Mouse (Mus musculus): ENCODE results near the gene Slc25a21. TPM values are rescaled to one million over a fixed set of nuclear protein-coding genes. Genes with fewer than 3 reads are reported as not detected.
A peak's percentile ranks its signal among the peaks of the same experiment; 100 is the strongest.

Gene Slc25a21
- polyA plus RNA-seq (2014; fragmentation: Nextera tagmentation; extraction: Ambion mirVana): 1.2 and 1.5 TPM in 2 replicates

DNA sequence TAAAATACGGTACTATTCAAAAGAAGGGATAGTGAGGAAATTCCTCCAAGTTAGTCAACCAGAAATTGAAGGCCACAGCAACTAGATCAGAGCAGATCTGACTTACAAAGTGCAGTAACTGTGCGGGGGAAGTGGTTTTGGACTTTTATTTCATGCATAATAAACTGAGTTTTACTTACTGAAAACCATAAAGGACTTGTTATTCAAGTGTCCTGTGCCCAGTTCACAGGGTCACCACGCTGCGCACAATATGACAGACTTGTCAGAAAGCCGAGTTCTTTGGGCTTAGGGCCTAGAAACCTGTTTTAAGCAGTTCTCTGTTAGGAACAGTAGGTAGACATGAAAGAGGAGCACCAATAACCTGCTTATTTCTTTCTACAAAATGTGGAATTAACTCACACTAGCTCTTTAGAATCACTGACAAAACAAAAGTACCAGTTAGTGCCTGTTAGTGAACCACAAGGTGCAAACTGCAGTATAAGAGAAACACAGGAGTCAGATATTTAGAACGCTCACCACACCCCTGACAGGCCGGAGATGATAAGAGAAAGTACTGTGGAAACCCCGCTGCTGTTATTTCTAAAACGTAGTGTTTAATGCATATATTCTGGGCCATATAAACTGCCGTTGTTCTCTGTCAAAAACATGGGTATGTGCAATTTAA lies at the start of gene Slc25a21:
Slc25a21 (minus strand) TSS at position 110 of the 664 bp plus-strand sequence.
- H3K4me2 ChIP-seq (replicated peaks; ENCODE audit: low read depth, low read length): peak within 1 kb of the TSS; percentile 66
- no peaks in the 10 kb centered on the region for H3K4me1 ChIP-seq (replicated peaks; ENCODE audit: control insufficient read depth, insufficient read depth, low read length)
- 0 out of 2 replicates have a peak, but pooled peaks cover 2% of the 10 kb centered on the region for H3K27me3 ChIP-seq (ENCODE audit: control insufficient read depth, insufficient read depth, low read length)
- peak within 1 kb of the TSS; percentile 46; the same call in 1 of the 2 replicates for H3K9ac ChIP-seq (ENCODE audit: low read depth, low read length)
- WGBS: 38% methylated on average over 10 of the region's 10 CpGs
- no peak within 1 kb of the TSS for H3K27ac ChIP-seq (ENCODE audit: low read depth, low read length)
- ATAC-seq (ENCODE audit: low FRiP score) (no peak), DNase-seq (ENCODE audit: low spot score) (no peak)
- H3K4me3 ChIP-seq (ENCODE audit: low read depth, low read length): peak within 1 kb of the TSS; percentile 41
- no peaks in the 10 kb centered on the region for H3K36me3 ChIP-seq (ENCODE audit: control insufficient read depth, insufficient read depth, low read length)
- H3K9me3 ChIP-seq (ENCODE audit: control insufficient read depth, low read length): no peaks in the 10 kb centered on the region

DNA sequence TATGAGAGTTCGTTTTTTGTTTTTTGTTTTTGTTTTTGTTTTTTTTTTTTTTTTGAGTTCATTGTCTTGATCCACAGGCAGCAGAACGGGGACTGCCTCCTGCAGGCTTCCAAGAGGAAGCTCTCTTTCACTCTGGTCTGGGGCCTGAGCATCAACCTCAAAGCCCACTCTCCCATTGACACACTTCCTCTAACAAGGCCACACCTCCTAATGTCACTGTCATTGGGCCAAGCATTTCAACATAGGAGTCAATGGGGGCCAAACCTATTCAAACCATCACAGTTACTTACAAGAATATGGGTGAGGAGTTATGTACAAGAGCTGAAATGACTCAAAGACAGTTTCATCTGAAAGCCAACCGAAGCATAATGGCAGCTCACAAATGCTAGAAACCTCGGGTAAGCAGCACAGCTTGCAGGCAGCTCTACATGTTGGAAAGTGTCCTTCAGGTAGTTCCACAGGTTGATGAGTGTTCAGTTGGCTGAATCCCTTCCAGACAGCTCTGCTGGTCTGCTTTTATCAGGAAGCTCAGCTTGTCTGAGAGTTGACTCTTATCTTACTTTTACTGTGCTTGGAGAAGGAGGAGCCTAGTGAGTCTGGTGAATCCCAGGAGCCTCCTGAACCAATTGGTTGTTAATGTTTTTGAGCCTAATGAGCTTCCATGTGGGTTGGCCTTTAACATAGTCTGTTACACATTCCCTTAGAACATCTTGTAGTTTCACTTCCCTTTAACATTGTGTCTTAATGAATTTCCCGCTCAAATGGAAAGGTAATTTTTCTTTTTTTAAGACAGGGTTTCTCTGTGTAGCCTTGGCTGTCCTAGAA lies 46.6 kb upstream of the Slc25a21 start:
- H3K9ac ChIP-seq (ENCODE audit: low read depth, low read length): no peak overlapping the region
- H3K9me3 ChIP-seq (ENCODE audit: control insufficient read depth, low read length): no peaks in the 10 kb centered on the region
- H3K4me3 ChIP-seq (ENCODE audit: low read depth, low read length): no peak overlapping the region
- no peak overlapping the region for H3K4me2 ChIP-seq (replicated peaks; ENCODE audit: low read depth, low read length)
- 87% methylated on average over 5 of the region's 5 CpGs for WGBS
- no peak for DNase-seq (ENCODE audit: low spot score)
- no peak overlapping the region for H3K27ac ChIP-seq (ENCODE audit: low read depth, low read length)
- H3K27me3 ChIP-seq (ENCODE audit: control insufficient read depth, insufficient read depth, low read length): no peaks in the 10 kb centered on the region
- no peak for ATAC-seq (ENCODE audit: low FRiP score)
- H3K36me3 ChIP-seq (ENCODE audit: control insufficient read depth, insufficient read depth, low read length): peaks cover 1% of the 10 kb centered on the region; the same call in 1 of the 2 replicates
- H3K4me1 ChIP-seq (replicated peaks; ENCODE audit: control insufficient read depth, insufficient read depth, low read length): no peaks in the 10 kb centered on the region

DNA sequence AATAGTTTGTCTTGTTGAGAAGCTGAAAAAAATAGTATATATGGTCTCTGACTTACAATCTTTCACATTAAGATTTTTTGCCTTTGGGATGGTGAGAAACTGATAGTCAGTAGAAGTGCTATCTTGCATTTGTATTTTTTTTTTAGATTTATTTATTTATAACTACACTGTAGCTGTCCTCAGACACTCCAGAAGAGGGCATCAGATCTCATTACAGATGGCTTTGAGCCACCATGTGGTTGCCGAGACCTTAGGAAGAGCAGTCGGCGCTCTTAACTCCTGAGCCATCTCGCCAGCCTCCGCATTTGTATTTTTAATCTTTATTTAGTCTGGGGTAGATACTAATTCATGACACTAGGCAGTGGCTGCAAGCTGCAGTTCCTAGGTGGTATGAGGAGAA lies 36.1 kb upstream of the Slc25a21 start:
- H3K27me3 ChIP-seq (ENCODE audit: control insufficient read depth, insufficient read depth, low read length): no peaks in the 10 kb centered on the region
- H3K9me3 ChIP-seq (ENCODE audit: control insufficient read depth, low read length): no peaks in the 10 kb centered on the region
- DNase-seq (ENCODE audit: low spot score): no peak
- 0 out of 2 replicates have a peak, but pooled peaks cover 3% of the 10 kb centered on the region for H3K36me3 ChIP-seq (ENCODE audit: control insufficient read depth, insufficient read depth, low read length)
- ATAC-seq (ENCODE audit: low FRiP score): no peak
- peaks cover 2% of the 10 kb centered on the region; the same call in 1 of the 2 replicates for H3K4me1 ChIP-seq (replicated peaks; ENCODE audit: control insufficient read depth, insufficient read depth, low read length)
- no peak overlapping the region for H3K27ac ChIP-seq (ENCODE audit: low read depth, low read length)
- H3K4me2 ChIP-seq (replicated peaks; ENCODE audit: low read depth, low read length): no peak overlapping the region
- no peak overlapping the region for H3K4me3 ChIP-seq (ENCODE audit: low read depth, low read length)
- WGBS: 89% methylated on average over 5 of the region's 5 CpGs
- H3K9ac ChIP-seq (ENCODE audit: low read depth, low read length): no peak overlapping the region

GRCm38 (mm10) chr12:57231085-57231875 lies 34.0 kb upstream of the Slc25a21 start:
- Histone ChIP-seq H3K27me3 (ENCODE audit: control insufficient read depth, insufficient read depth, low read length) (no peaks in the 10 kb centered on the region), H3K4me1 (replicated peaks; ENCODE audit: control insufficient read depth, insufficient read depth, low read length) (peaks cover 2% of the 10 kb centered on the region; the same call in 1 of the 2 replicates), H3K36me3 (ENCODE audit: control insufficient read depth, insufficient read depth, low read length) (no peaks in the 10 kb centered on the region), H3K9ac (ENCODE audit: low read depth, low read length) (peak overlapping the region; percentile 71; the same call in 1 of the 2 replicates), H3K4me3 (ENCODE audit: low read depth, low read length) (peak overlapping the region; percentile 65), H3K27ac (ENCODE audit: low read depth, low read length) (no peak overlapping the region), H3K4me2 (replicated peaks; ENCODE audit: low read depth, low read length) (peak overlapping the region; percentile 48), H3K9me3 (ENCODE audit: control insufficient read depth, low read length) (no peaks in the 10 kb centered on the region)
- DNase-seq (ENCODE audit: low spot score) (peak; percentile 34), ATAC-seq (ENCODE audit: low FRiP score) (no peak)
- 76% methylated on average over 14 of the region's 14 CpGs for WGBS

- peak; percentile 97 for ATAC-seq (ENCODE audit: low FRiP score)
- under 1% methylated on average over 44 of the region's 58 CpGs for WGBS
- peak; percentile 94 for DNase-seq (ENCODE audit: low spot score)
- no peaks in the 10 kb centered on the region for H3K36me3 ChIP-seq (ENCODE audit: control insufficient read depth, insufficient read depth, low read length)
- H3K9ac ChIP-seq (ENCODE audit: low read depth, low read length): peak within 1 kb of the TSS; percentile 71
- H3K9me3 ChIP-seq (ENCODE audit: control insufficient read depth, low read length): no peaks in the 10 kb centered on the region
- H3K27ac ChIP-seq (ENCODE audit: low read depth, low read length): peak within 1 kb of the TSS; percentile 78
- H3K27me3 ChIP-seq (ENCODE audit: control insufficient read depth, insufficient read depth, low read length): no peaks in the 10 kb centered on the region
- peaks cover 2% of the 10 kb centered on the region; the same call in 1 of the 2 replicates for H3K4me1 ChIP-seq (replicated peaks; ENCODE audit: control insufficient read depth, insufficient read depth, low read length)
- H3K4me2 ChIP-seq (replicated peaks; ENCODE audit: low read depth, low read length): peak within 1 kb of the TSS; percentile 48
- H3K4me3 ChIP-seq (ENCODE audit: low read depth, low read length): peak within 1 kb of the TSS; percentile 65
These were observed 33.0 kb upstream of the Slc25a21 start, which contains the start of the genes Prps1l3 and Mipol1 for GRCm38 (mm10) chr12:57230192-57230706. Gene Prps1l3, plus strand, starts transcription at chr12:57230412. Gene Mipol1, plus strand, starts transcription at chr12:57230427.

DNA sequence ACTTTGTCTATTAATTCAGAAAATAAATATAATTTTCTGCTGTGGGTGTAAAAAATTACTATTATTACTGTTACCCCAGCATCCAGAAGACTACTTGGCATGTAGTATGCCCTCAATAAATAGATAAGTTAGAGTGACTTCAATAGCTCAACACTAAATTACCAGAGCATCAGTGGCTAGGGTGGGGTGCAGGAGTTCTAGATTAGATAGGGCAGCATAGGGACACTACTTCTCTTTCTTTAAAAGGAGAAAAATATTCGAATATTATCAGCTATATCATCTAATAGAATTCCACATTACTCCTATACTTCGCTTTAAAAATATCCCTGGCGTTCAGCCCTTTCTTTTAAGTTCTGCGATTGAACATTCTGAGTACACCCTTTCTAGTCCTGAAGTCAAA lies 32.4 kb upstream of the Slc25a21 start:
- WGBS: 42% methylated on average over 4 of the region's 4 CpGs
- 0 out of 2 replicates have a peak overlapping the region, but pooled peaks have one; percentile 52 for H3K27ac ChIP-seq (ENCODE audit: low read depth, low read length)
- no peaks in the 10 kb centered on the region for H3K9me3 ChIP-seq (ENCODE audit: control insufficient read depth, low read length)
- peak overlapping the region; percentile 71 for H3K9ac ChIP-seq (ENCODE audit: low read depth, low read length)
- H3K27me3 ChIP-seq (ENCODE audit: control insufficient read depth, insufficient read depth, low read length): no peaks in the 10 kb centered on the region
- H3K4me1 ChIP-seq (replicated peaks; ENCODE audit: control insufficient read depth, insufficient read depth, low read length): peaks cover 2% of the 10 kb centered on the region; the same call in 1 of the 2 replicates
- ATAC-seq (ENCODE audit: low FRiP score) (peak; percentile 18), DNase-seq (ENCODE audit: low spot score) (no peak)
- H3K4me3 ChIP-seq (ENCODE audit: low read depth, low read length): peak overlapping the region; percentile 65
- no peaks in the 10 kb centered on the region for H3K36me3 ChIP-seq (ENCODE audit: control insufficient read depth, insufficient read depth, low read length)
- peak overlapping the region; percentile 48 for H3K4me2 ChIP-seq (replicated peaks; ENCODE audit: low read depth, low read length)

DNA sequence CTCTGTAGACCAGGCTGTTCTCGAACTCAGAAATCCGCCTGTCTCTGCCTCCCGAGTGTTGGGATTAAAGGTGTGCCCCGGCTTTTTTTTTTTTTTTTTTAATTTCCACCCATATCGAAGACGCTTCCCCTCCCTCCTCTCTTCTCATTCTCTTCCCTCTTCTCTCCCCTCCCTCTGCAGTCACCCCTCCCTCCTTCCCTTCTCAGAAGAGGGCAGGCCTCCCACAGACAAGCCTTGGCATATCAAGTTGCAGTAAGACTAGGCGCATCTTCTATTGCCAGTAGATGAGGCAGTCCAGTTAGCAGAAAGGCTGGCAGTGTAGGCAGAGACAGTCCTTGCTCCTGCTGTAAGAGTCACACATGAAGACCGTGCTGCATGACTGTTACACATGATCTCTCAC lies 30.5 kb upstream of the Slc25a21 start:
- no peak overlapping the region for H3K4me2 ChIP-seq (replicated peaks; ENCODE audit: low read depth, low read length)
- no peaks in the 10 kb centered on the region for H3K36me3 ChIP-seq (ENCODE audit: control insufficient read depth, insufficient read depth, low read length)
- H3K27me3 ChIP-seq (ENCODE audit: control insufficient read depth, insufficient read depth, low read length): no peaks in the 10 kb centered on the region
- H3K27ac ChIP-seq (ENCODE audit: low read depth, low read length): no peak overlapping the region
- peaks cover 2% of the 10 kb centered on the region; the same call in 1 of the 2 replicates for H3K4me1 ChIP-seq (replicated peaks; ENCODE audit: control insufficient read depth, insufficient read depth, low read length)
- no peak overlapping the region for H3K4me3 ChIP-seq (ENCODE audit: low read depth, low read length)
- no peak overlapping the region for H3K9ac ChIP-seq (ENCODE audit: low read depth, low read length)
- WGBS: 90% methylated on average over 3 of the region's 8 CpGs
- DNase-seq (ENCODE audit: low spot score): no peak
- no peaks in the 10 kb centered on the region for H3K9me3 ChIP-seq (ENCODE audit: control insufficient read depth, low read length)
- no peak for ATAC-seq (ENCODE audit: low FRiP score)

- ATAC-seq (ENCODE audit: low FRiP score) (no peak), DNase-seq (ENCODE audit: low spot score) (no peak)
- Histone ChIP-seq H3K9me3 (ENCODE audit: control insufficient read depth, low read length) (no peaks in the 10 kb centered on the region), H3K9ac (ENCODE audit: low read depth, low read length) (no peak overlapping the region), H3K27ac (ENCODE audit: low read depth, low read length) (no peak overlapping the region), H3K27me3 (ENCODE audit: control insufficient read depth, insufficient read depth, low read length) (no peaks in the 10 kb centered on the region), H3K4me2 (replicated peaks; ENCODE audit: low read depth, low read length) (no peak overlapping the region), H3K4me1 (replicated peaks; ENCODE audit: control insufficient read depth, insufficient read depth, low read length) (peaks cover 2% of the 10 kb centered on the region; the same call in 1 of the 2 replicates), H3K36me3 (ENCODE audit: control insufficient read depth, insufficient read depth, low read length) (no peaks in the 10 kb centered on the region), H3K4me3 (ENCODE audit: low read depth, low read length) (no peak overlapping the region)
- 86% methylated on average over 9 of the region's 9 CpGs for whole genome bisulfite sequencing
These were observed 29.1 kb upstream of the Slc25a21 start for GRCm38 (mm10) chr12:57226411-57226810.

Measured in hindbrain, embryonic 11.5 days (tissue).